In the genomic region with DNA sequence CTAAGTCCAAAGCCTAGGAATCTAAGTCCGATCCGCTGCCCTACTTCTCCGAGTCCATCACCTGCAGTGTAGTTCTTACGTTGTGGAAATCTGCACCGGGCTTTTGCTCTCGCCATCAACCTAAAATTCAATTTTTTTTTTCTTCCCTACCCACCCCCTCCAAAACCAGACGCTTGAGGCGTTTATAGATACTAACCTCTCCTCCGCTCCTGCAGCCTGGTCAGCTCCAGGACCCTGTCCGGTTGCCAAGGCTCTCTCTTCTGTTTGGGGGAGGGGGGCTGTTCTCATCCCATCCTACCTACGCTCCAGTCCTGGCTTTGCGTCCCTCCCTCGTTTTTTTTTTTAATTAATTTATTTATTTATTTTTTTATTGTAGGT, we compare ENCODE assay signal across 9 mouse cellular contexts. TPM values are rescaled to one million over a fixed set of nuclear protein-coding genes. Genes with fewer than 3 reads are reported as not detected.
DNase-seq lines count a peak whose midpoint lies in the region; ATAC-seq and TF ChIP-seq lines count a peak whose summit lies in the region.
"Had no signal": no experiment of that assay in that cellular context is flagged by ENCODE, and none has a peak within 500 bp of the region (broad histone marks: within the 10 kb centered on the region; RNA-seq: fewer than 3 reads in every experiment).

No protein-coding gene starts in this region.

- H3K4me1 ChIP-seq in embryonic facial prominence, embryonic 14.5 days (ENCODE audit: control insufficient read depth, insufficient read depth, low read length) = peaks cover 32% of the 10 kb centered on the region
- H3K4me1 ChIP-seq in hindbrain, embryonic 13.5 days (replicated peaks) = peaks cover 54% of the 10 kb centered on the region
- peaks cover 47% of the 10 kb centered on the region for H3K4me1 ChIP-seq in midbrain, embryonic 12.5 days
- peaks cover 23% of the 10 kb centered on the region for H3K4me1 ChIP-seq in stomach, embryonic 16.5 days (ENCODE audit: control insufficient read depth, insufficient read depth, low read length)

- peaks cover 12% of the 10 kb centered on the region for H3K27me3 ChIP-seq in embryonic facial prominence, embryonic 14.5 days (replicated peaks; ENCODE audit: control insufficient read depth, insufficient read depth, low read length)
- peaks cover 18% of the 10 kb centered on the region for H3K27me3 ChIP-seq in hindbrain, embryonic 13.5 days
- H3K27me3 ChIP-seq in midbrain, embryonic 12.5 days = peaks cover 31% of the 10 kb centered on the region
- peaks cover 4% of the 10 kb centered on the region; the same call in 1 of the 2 replicates for H3K27me3 ChIP-seq in stomach, embryonic 16.5 days (ENCODE audit: control insufficient read depth, insufficient read depth, low read length)

- H3K4me3 ChIP-seq in gastrocnemius, adult 2 months = peak overlapping the region; percentile 89
- H3K4me3 ChIP-seq in embryonic facial prominence, embryonic 14.5 days (ENCODE audit: low read depth, low read length) = peak overlapping the region; percentile 90
- peak overlapping the region; percentile 96 for H3K4me3 ChIP-seq in hindbrain, embryonic 13.5 days
- peak overlapping the region; percentile 99 for H3K4me3 ChIP-seq in midbrain, embryonic 12.5 days
- H3K4me3 ChIP-seq in stomach, embryonic 16.5 days (replicated peaks; ENCODE audit: low read length) = peak overlapping the region; percentile 86

- no peaks in the 10 kb centered on the region for H3K9me3 ChIP-seq in embryonic facial prominence, embryonic 14.5 days (ENCODE audit: control insufficient read depth, low read length)
- no peaks in the 10 kb centered on the region for H3K9me3 ChIP-seq in hindbrain, embryonic 13.5 days
- no peaks in the 10 kb centered on the region for H3K9me3 ChIP-seq in midbrain, embryonic 12.5 days
- no peaks in the 10 kb centered on the region for H3K9me3 ChIP-seq in stomach, embryonic 16.5 days (replicated peaks; ENCODE audit: control insufficient read depth, low read length)

- intact Hi-C loops in gastrocnemius, adult 2 months (cut with DNase I) = no loop called here
- intact Hi-C loops in left cerebral cortex, postnatal 4 days (cut with DNase I) = loop anchor here (5.0 kb wide), 1 partner anchor 117 kb away; no protein-coding TSS in a partner anchor

- no peak for TF ChIP-seq CTCF in gastrocnemius, adult 2 months (IDR thresholded peaks at IDR 0.05)

- H3K36me3 ChIP-seq in embryonic facial prominence, embryonic 14.5 days (ENCODE audit: control insufficient read depth, insufficient read depth, low read length) = no peaks in the 10 kb centered on the region
- H3K36me3 ChIP-seq in hindbrain, embryonic 13.5 days = no peaks in the 10 kb centered on the region
- H3K36me3 ChIP-seq in midbrain, embryonic 12.5 days = no peaks in the 10 kb centered on the region
- no peaks in the 10 kb centered on the region for H3K36me3 ChIP-seq in stomach, embryonic 16.5 days (ENCODE audit: control insufficient read depth, insufficient read depth, low read length)

- peak; percentile 8 for ATAC-seq in embryonic facial prominence, embryonic 14.5 days (ENCODE audit: low read depth)
- ATAC-seq in hindbrain, embryonic 13.5 days (ENCODE audit: low FRiP score) = peak; percentile 1
- no peak for ATAC-seq in midbrain, embryonic 12.5 days (ENCODE audit: low FRiP score, low read depth)
- ATAC-seq in stomach, embryonic 16.5 days (ENCODE audit: insufficient read depth, low FRiP score) = peak; percentile 61; the same call in 1 of the 2 replicates

- under 1% methylated on average over 13 of the region's 13 CpGs for WGBS in embryonic facial prominence, embryonic 14.5 days
- under 1% methylated on average over 13 of the region's 13 CpGs for WGBS in hindbrain, embryonic 13.5 days
- WGBS in midbrain, embryonic 12.5 days = 1% methylated on average over 13 of the region's 13 CpGs
- WGBS in stomach, embryonic 16.5 days = under 1% methylated on average over 13 of the region's 13 CpGs

- DNase-seq in gastrocnemius, adult 2 months = peak; percentile 51
- DNase-seq in gastrocnemius, adult 8-10 months (ENCODE audit: low spot score in 2 of 2) = no peak
- DNase-seq in T-cell, adult 2 months (ENCODE audit: low spot score) = peak; percentile 27
- DNase-seq in embryonic facial prominence, embryonic 14.5 days (ENCODE audit: low spot score) = peak; percentile 94
- peak; percentile 91 for DNase-seq in left cerebral cortex, postnatal 4 days

- peak overlapping the region; percentile 82 for H3K4me2 ChIP-seq in embryonic facial prominence, embryonic 14.5 days (ENCODE audit: low read depth, low read length)
- H3K4me2 ChIP-seq in hindbrain, embryonic 13.5 days = peak overlapping the region; percentile 87
- peak overlapping the region; percentile 89 for H3K4me2 ChIP-seq in midbrain, embryonic 12.5 days (replicated peaks)
- peak overlapping the region; percentile 95 for H3K4me2 ChIP-seq in stomach, embryonic 16.5 days (ENCODE audit: low read depth, low read length)

- H3K27ac ChIP-seq in gastrocnemius, adult 2 months = peak overlapping the region; percentile 84
- H3K27ac ChIP-seq in embryonic facial prominence, embryonic 14.5 days (replicated peaks; ENCODE audit: low read depth, low read length) = peak overlapping the region; percentile 98
- H3K27ac ChIP-seq in hindbrain, embryonic 13.5 days = peak overlapping the region; percentile 100
- H3K27ac ChIP-seq in midbrain, embryonic 12.5 days (replicated peaks) = peak overlapping the region; percentile 98
- H3K27ac ChIP-seq in stomach, embryonic 16.5 days (ENCODE audit: low read length) = peak overlapping the region; percentile 96
- H3K27ac ChIP-seq: macrophage had no signal

- peak overlapping the region; percentile 63 for H3K9ac ChIP-seq in embryonic facial prominence, embryonic 14.5 days (ENCODE audit: low read depth, low read length)
- H3K9ac ChIP-seq in hindbrain, embryonic 13.5 days = peak overlapping the region; percentile 99
- H3K9ac ChIP-seq in midbrain, embryonic 12.5 days (replicated peaks) = no peak overlapping the region
- peak overlapping the region; percentile 88; the same call in 1 of the 2 replicates for H3K9ac ChIP-seq in stomach, embryonic 16.5 days (ENCODE audit: low read length)

RNA-seq across cellular contexts. Expression of gene Adgrl1, which starts 0.9 kb away (rescaled TPM):
- 10 to 100 TPM; 14.7 to 22.5 TPM for total RNA-seq in gastrocnemius, adult 2 months (2021)
- total RNA-seq in gastrocnemius, adult 8-10 months (2022) = 10 to 100 TPM in 2 of 4 experiments, 1 to 10 TPM in 2; 9.8 to 17.5 (median 12.5) TPM
- 25.1 and 31.7 TPM in 2 replicates for polyA plus RNA-seq in embryonic facial prominence, embryonic 14.5 days (2014; fragmentation: Nextera tagmentation; extraction: Ambion mirVana)
- polyA plus RNA-seq in hindbrain, embryonic 13.5 days (2015; fragmentation: Nextera tagmentation; extraction: Ambion mirVana) = 47.9 and 49.3 TPM in 2 replicates
- 100 to 1,000 TPM; 398 to 418 TPM for total RNA-seq in left cerebral cortex, postnatal 4 days (2021)
- 30.2 and 30.4 TPM in 2 replicates for polyA plus RNA-seq in midbrain, embryonic 12.5 days (2016; fragmentation: Nextera tagmentation; extraction: Ambion mirVana)
- polyA plus RNA-seq in stomach, embryonic 16.5 days (2015; fragmentation: Nextera tagmentation; extraction: Ambion mirVana) = 12.6 and 13.2 TPM in 2 replicates

RNA-seq across cellular contexts. Expression of gene Gm10644, which starts 56.0 kb away (rescaled TPM):
- total RNA-seq in gastrocnemius, adult 2 months (2021) = under 1 TPM; 0.64 to 0.84 TPM
- total RNA-seq in gastrocnemius, adult 8-10 months (2022) = under 1 TPM; 0.24 to 0.94 (median 0.58) TPM
- 0.48 and 0.82 TPM in 2 replicates for polyA plus RNA-seq in embryonic facial prominence, embryonic 14.5 days (2014; fragmentation: Nextera tagmentation; extraction: Ambion mirVana)
- 0.76 and 0.84 TPM in 2 replicates for polyA plus RNA-seq in hindbrain, embryonic 13.5 days (2015; fragmentation: Nextera tagmentation; extraction: Ambion mirVana)
- under 1 TPM; 0.20 to 0.26 TPM for total RNA-seq in left cerebral cortex, postnatal 4 days (2021)
- polyA plus RNA-seq in midbrain, embryonic 12.5 days (2016; fragmentation: Nextera tagmentation; extraction: Ambion mirVana) = 0.76 and 0.88 TPM in 2 replicates
- 0.39 and 0.67 TPM in 2 replicates for polyA plus RNA-seq in stomach, embryonic 16.5 days (2015; fragmentation: Nextera tagmentation; extraction: Ambion mirVana)

RNA-seq across cellular contexts. Expression of gene Asf1b, which starts 56.3 kb away (rescaled TPM):
- under 1 TPM; 0.23 to 0.42 TPM for total RNA-seq in gastrocnemius, adult 2 months (2021)
- under 1 TPM; 0.31 to 0.56 (median 0.41) TPM for total RNA-seq in gastrocnemius, adult 8-10 months (2022)
- 63.9 and 68.8 TPM in 2 replicates for polyA plus RNA-seq in embryonic facial prominence, embryonic 14.5 days (2014; fragmentation: Nextera tagmentation; extraction: Ambion mirVana)
- 14.0 and 15.8 TPM in 2 replicates for polyA plus RNA-seq in hindbrain, embryonic 13.5 days (2015; fragmentation: Nextera tagmentation; extraction: Ambion mirVana)
- 1 to 10 TPM; 2.5 to 2.7 TPM for total RNA-seq in left cerebral cortex, postnatal 4 days (2021)
- polyA plus RNA-seq in midbrain, embryonic 12.5 days (2016; fragmentation: Nextera tagmentation; extraction: Ambion mirVana) = 58.8 and 62.8 TPM in 2 replicates
- 49.4 and 53.1 TPM in 2 replicates for polyA plus RNA-seq in stomach, embryonic 16.5 days (2015; fragmentation: Nextera tagmentation; extraction: Ambion mirVana)

Comparison
In these comparisons a context has a peak if more than half of its experiments do, and no peak if none do; other contexts are left out.
1. DNase-seq: peak in gastrocnemius, adult 2 months (single experiment), T-cell, adult 2 months (single experiment), embryonic facial prominence, embryonic 14.5 days (single experiment) and left cerebral cortex, postnatal 4 days (single experiment); none in gastrocnemius, adult 8-10 months (0 of 2).
2. Peak in every context shown above with its lines, with median percentiles within 50 percentile points of each other: H3K27ac ChIP-seq, H3K4me3 ChIP-seq and H3K4me2 ChIP-seq.